Mouse (Mus musculus) hindbrain, embryonic 16.5 days (tissue): ENCODE data around the gene Sptlc2. TPM values are rescaled to one million over a fixed set of nuclear protein-coding genes. Genes with fewer than 3 reads are reported as not detected.

Experiments used
- ATAC-seq: fragments of 200-750 bp; cut with Nextera tagmentation; 2 replicates; pipeline ENCODE4 v1.8.0; 2017; ENCODE audit warnings: moderate TSS enrichment, moderate library complexity
- H3K27ac ChIP-seq: fragments of 300-500 bp; sonication (generic); 2 replicates; pipeline ENCODE4 v1.5.1; 2014; ENCODE audit warnings: low read depth, mild to moderate bottlenecking, control low read depth, low read length, moderate library complexity
- H3K27me3 ChIP-seq: fragments of 300-500 bp; sonication (generic); replicated peaks from 2 replicates; pipeline ENCODE4 v1.6.1; 2014; ENCODE audit warnings: low read length; ENCODE audit not compliant: control insufficient read depth, insufficient read depth
- H3K36me3 ChIP-seq: fragments of 300-500 bp; sonication (generic); 2 replicates; pipeline ENCODE4 v1.6.1; 2014; ENCODE audit warnings: mild to moderate bottlenecking, low read length, moderate library complexity, mixed read lengths; ENCODE audit not compliant: control insufficient read depth, insufficient read depth
- H3K4me1 ChIP-seq: fragments of 300-500 bp; sonication (generic); 2 replicates; pipeline ENCODE4 v1.6.1; 2014; ENCODE audit warnings: low read depth, low read length; ENCODE audit not compliant: control insufficient read depth, insufficient read depth
- H3K4me2 ChIP-seq: fragments of 300-500 bp; sonication (generic); 2 replicates; pipeline ENCODE4 v1.6.1; 2014; ENCODE audit warnings: mild to moderate bottlenecking, low read length, control low read depth, moderate library complexity
- H3K4me3 ChIP-seq: fragments of 300-500 bp; sonication (generic); 2 replicates; pipeline ENCODE4 v1.5.1; 2014; ENCODE audit warnings: mild to moderate bottlenecking, low read length, control low read depth, moderate library complexity
- H3K9ac ChIP-seq: fragments of 300-500 bp; sonication (generic); 2 replicates; pipeline ENCODE4 v1.6.1; 2014; ENCODE audit warnings: low read depth, mild to moderate bottlenecking, control low read depth, low read length, moderate library complexity
- H3K9me3 ChIP-seq: fragments of 300-500 bp; sonication (generic); 2 replicates; pipeline ENCODE4 v1.6.1; 2014; ENCODE audit warnings: mild to moderate bottlenecking, low read length, moderate library complexity; ENCODE audit not compliant: control insufficient read depth
- WGBS: fragments of 180-500 bp; shearing (Covaris S2); extraction: QIAGEN DNeasy Blood & Tissue Kit; methylation state at CpG from one replicate; pipeline ENCODE4 v1.1.7; 2014; 5-methylcytosine and 5-hydroxymethylcytosine counted together
- polyA plus RNA-seq: library from polyadenylated mRNA; unstranded; fragments of >200 nt; fragmentation: Nextera tagmentation; extraction: Ambion mirVana; gene quantifications from 2 replicates; pipeline ENCODE4 v1.2.1, GENCODE M21; 2015

Gene Sptlc2
- polyA plus RNA-seq, 1 experiment from 2014 or later = 68.5 TPM

GRCm38 (mm10) chr12:87416690-87417089 lies 28.5 kb upstream of the Sptlc2 start:
- 43% methylated on average over 7 of the region's 7 CpGs for WGBS
- no peaks in the 10 kb centered on the region for H3K36me3 ChIP-seq
- peaks cover 9% of the 10 kb centered on the region for H3K4me1 ChIP-seq
- no peak overlapping the region for H3K4me2 ChIP-seq
- no peak overlapping the region for H3K4me3 ChIP-seq
- H3K9me3 ChIP-seq = no peaks in the 10 kb centered on the region
- no peaks in the 10 kb centered on the region for H3K27me3 ChIP-seq
- no peak for ATAC-seq
- no peak overlapping the region for H3K9ac ChIP-seq
- no peak overlapping the region for H3K27ac ChIP-seq

- H3K27me3 ChIP-seq = no peaks in the 10 kb centered on the region
- H3K9ac ChIP-seq = no peak overlapping the region
- no peak overlapping the region for H3K4me3 ChIP-seq
- 82% methylated on average over 4 of the region's 4 CpGs for WGBS
- H3K9me3 ChIP-seq = no peaks in the 10 kb centered on the region
- no peaks in the 10 kb centered on the region for H3K36me3 ChIP-seq
- peaks cover 9% of the 10 kb centered on the region for H3K4me1 ChIP-seq
- H3K4me2 ChIP-seq = no peak overlapping the region
- no peak overlapping the region for H3K27ac ChIP-seq
- ATAC-seq = no peak
These were observed 27.2 kb upstream of the Sptlc2 start for GRCm38 (mm10) chr12:87415358-87415757.

- no peak overlapping the region for H3K9ac ChIP-seq
- 30% methylated on average over 4 of the region's 4 CpGs for WGBS
- H3K27ac ChIP-seq = no peak overlapping the region
- H3K9me3 ChIP-seq = no peaks in the 10 kb centered on the region
- no peaks in the 10 kb centered on the region for H3K27me3 ChIP-seq
- no peak overlapping the region for H3K4me2 ChIP-seq
- ATAC-seq = peak; percentile 81
- H3K4me1 ChIP-seq = no peaks in the 10 kb centered on the region
- H3K36me3 ChIP-seq = no peaks in the 10 kb centered on the region
- H3K4me3 ChIP-seq = no peak overlapping the region
These were observed 25.1 kb upstream of the Sptlc2 start for GRCm38 (mm10) chr12:87413179-87413790.

GRCm38 (mm10) chr12:87410999-87411398 lies 22.8 kb upstream of the Sptlc2 start:
- WGBS = 62% methylated on average over 7 of the region's 7 CpGs
- Histone ChIP-seq H3K36me3 (no peaks in the 10 kb centered on the region), H3K4me1 (no peaks in the 10 kb centered on the region), H3K27me3 (no peaks in the 10 kb centered on the region), H3K9ac (no peak overlapping the region), H3K4me3 (no peak overlapping the region), H3K9me3 (no peaks in the 10 kb centered on the region), H3K27ac (no peak overlapping the region), H3K4me2 (no peak overlapping the region)
- no peak for ATAC-seq

GRCm38 (mm10) chr12:87409123-87409522 lies 21.0 kb upstream of the Sptlc2 start:
- H3K9ac ChIP-seq = no peak overlapping the region
- H3K27ac ChIP-seq = no peak overlapping the region
- no peaks in the 10 kb centered on the region for H3K36me3 ChIP-seq
- ATAC-seq = no peak
- H3K9me3 ChIP-seq = no peaks in the 10 kb centered on the region
- no peak overlapping the region for H3K4me3 ChIP-seq
- H3K4me2 ChIP-seq = no peak overlapping the region
- H3K4me1 ChIP-seq = no peaks in the 10 kb centered on the region
- H3K27me3 ChIP-seq = no peaks in the 10 kb centered on the region
- 89% methylated on average over 4 of the region's 4 CpGs for WGBS

GRCm38 (mm10) chr12:87407869-87408605 lies 19.9 kb upstream of the Sptlc2 start:
- no peaks in the 10 kb centered on the region for H3K4me1 ChIP-seq
- WGBS = 44% methylated on average over 21 of the region's 21 CpGs
- no peak for ATAC-seq
- no peaks in the 10 kb centered on the region for H3K27me3 ChIP-seq
- no peak overlapping the region for H3K4me3 ChIP-seq
- no peaks in the 10 kb centered on the region for H3K9me3 ChIP-seq
- H3K4me2 ChIP-seq = peak overlapping the region; percentile 11; the same call in 1 of the 2 replicates
- H3K36me3 ChIP-seq = no peaks in the 10 kb centered on the region
- H3K9ac ChIP-seq = no peak overlapping the region
- H3K27ac ChIP-seq = no peak overlapping the region

GRCm38 (mm10) chr12:87405721-87406120 lies 17.6 kb upstream of the Sptlc2 start:
- no peak for ATAC-seq

GRCm38 (mm10) chr12:87405165-87405564 lies 17.0 kb upstream of the Sptlc2 start:
- Histone ChIP-seq H3K36me3 (no peaks in the 10 kb centered on the region), H3K27ac (no peak overlapping the region), H3K9ac (no peak overlapping the region), H3K9me3 (no peaks in the 10 kb centered on the region), H3K4me1 (no peaks in the 10 kb centered on the region), H3K4me3 (no peak overlapping the region), H3K27me3 (no peaks in the 10 kb centered on the region), H3K4me2 (no peak overlapping the region)
- WGBS = 92% methylated on average over 4 of the region's 4 CpGs
- no peak for ATAC-seq

More at GRCm38 (mm10) chr12:87405721-87406120, 17.6 kb upstream of the Sptlc2 start:
- Histone ChIP-seq H3K27ac (no peak overlapping the region), H3K4me1 (no peaks in the 10 kb centered on the region), H3K9ac (no peak overlapping the region), H3K4me3 (no peak overlapping the region), H3K4me2 (no peak overlapping the region), H3K36me3 (no peaks in the 10 kb centered on the region), H3K27me3 (no peaks in the 10 kb centered on the region), H3K9me3 (no peaks in the 10 kb centered on the region)
- WGBS = 68% methylated on average over 3 of the region's 3 CpGs

GRCm38 (mm10) chr12:87401883-87402282 lies 13.7 kb upstream of the Sptlc2 start:
- Histone ChIP-seq H3K9ac (no peak overlapping the region), H3K36me3 (no peaks in the 10 kb centered on the region), H3K4me3 (no peak overlapping the region), H3K27ac (no peak overlapping the region), H3K4me2 (no peak overlapping the region), H3K27me3 (no peaks in the 10 kb centered on the region), H3K4me1 (no peaks in the 10 kb centered on the region), H3K9me3 (no peaks in the 10 kb centered on the region)
- no peak for ATAC-seq
- 59% methylated on average over 6 of the region's 6 CpGs for WGBS
